Mouse (Mus musculus) olfactory bulb, adult 2 months (tissue): ENCODE measurements around the gene Rnf150.

Experiments used
- CTCF ChIP-seq: fragments of 200-500 bp; IDR thresholded peaks from 2 replicates; pipeline ENCODE4 v1.5.1; 2012; ENCODE audit warnings: low read depth, mild to moderate bottlenecking, low read length, moderate library complexity; ENCODE audit not compliant: insufficient read depth
- POLR2A ChIP-seq: fragments of 200-500 bp; IDR thresholded peaks from 2 replicates; pipeline ENCODE4 v1.6.1; 2012; ENCODE audit warnings: mild to moderate bottlenecking, low read depth, low read length, moderate library complexity; ENCODE audit not compliant: insufficient read depth

- TF ChIP-seq POLR2A (no peak), CTCF (no peak)
Measured at GRCm38 (mm10) chr8:83046912-83047311, 183.8 kb downstream of the Rnf150 start.
